Mouse (Mus musculus) adrenal gland, postnatal 36 days (tissue): ENCODE measurements around the gene Nup62. TPM values are rescaled to one million over a fixed set of nuclear protein-coding genes. Genes with fewer than 3 reads are reported as not detected.
"Not testable (repeated sequence)": the region's sequence is repeated elsewhere in the genome, so short reads cannot be mapped to it uniquely, and the experiment has no call there.

ENCODE experiments used
- DNase-seq, 2 experiments: peaks; one replicate each; pipeline ENCODE4 v3.0.0; 2021; ENCODE audit warnings: mixed read lengths in 1 of 2
- microRNA-seq: library from miRNA; unstranded; fragments of <30 nt; microRNA quantifications from one replicate; pipeline ENCODE4 v1.2.0, GENCODE M21; 2021
- total RNA-seq, 2 experiments: library from RNA; stranded (reverse); gene quantifications; 2 replicates each; pipeline ENCODE4 v1.2.3; 2021

The Nup62 gene
- total RNA-seq, 2 experiments from 2014 or later = 40.9 to 42.5 TPM

DNA sequence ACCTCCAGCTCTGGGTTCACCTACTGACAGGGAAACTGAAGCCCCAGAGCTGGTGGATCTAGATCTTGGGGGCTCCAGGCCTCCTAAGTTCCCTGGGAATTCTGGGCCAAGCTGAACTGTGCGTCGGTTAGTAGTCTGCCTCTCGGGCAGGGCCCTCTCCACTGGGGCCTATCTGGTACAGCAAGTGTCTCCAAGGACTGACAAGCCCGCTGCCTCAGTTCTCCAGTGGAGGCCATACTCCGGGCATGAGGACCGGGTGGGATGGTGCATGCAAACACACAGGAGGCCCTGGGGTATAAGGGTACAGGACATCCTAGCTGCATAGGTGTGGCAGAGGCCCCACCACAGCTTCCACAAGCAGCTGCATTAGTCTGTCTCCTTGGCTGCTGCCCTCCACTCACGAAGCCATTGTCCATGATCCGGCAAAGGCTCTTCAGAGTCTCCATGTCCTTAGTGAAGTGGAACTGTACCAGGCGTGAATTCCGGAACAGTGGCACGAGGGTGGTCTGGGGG is 48.1 kb downstream of the Nup62 start:
- DNase-seq = no peak

DNA sequence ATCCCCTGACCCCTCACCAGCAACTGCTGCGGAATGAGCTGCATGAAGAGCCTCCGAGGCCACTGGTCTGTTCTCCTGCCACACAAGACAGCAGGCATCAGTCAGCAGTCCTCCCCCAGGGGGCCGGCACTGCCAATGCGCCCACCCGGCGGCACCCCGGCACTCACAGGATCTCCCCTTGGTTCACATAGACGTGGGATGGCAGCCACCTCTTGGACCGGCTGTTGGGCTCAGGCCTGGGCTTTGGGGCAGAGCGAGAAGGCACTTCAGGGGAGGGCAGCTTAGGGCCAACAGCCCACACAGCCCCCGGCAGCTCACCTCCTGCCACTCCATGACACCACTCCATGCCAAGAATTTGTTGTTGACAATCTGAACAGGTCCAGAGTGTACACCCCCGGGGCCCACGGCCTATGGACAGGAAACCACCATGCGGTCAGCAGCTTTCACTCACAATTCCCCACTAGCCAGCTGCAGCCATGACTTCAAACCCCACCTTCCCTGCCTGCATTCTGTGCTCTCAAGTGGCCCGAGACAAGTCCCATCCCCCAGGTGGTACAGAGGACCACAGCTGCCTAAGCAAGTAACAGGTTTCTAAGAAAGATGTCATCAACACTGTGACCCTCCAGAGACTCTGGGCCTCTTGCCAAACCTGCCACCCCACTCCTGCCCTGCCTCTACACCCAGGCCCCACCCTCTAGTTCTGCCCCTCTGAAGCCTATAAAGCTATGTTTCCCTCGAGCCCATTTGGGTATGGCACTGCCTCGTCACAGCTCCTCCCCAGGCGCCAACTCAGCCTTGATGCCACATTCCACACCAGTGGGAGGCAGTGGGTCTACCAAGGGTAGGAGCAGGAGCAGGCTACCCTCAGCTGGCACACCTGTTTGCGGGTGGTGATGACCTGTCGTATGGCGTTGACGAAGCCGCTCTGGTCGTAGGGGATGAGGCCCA is 49.0 kb downstream of the Nup62 start:
- DNase-seq = peak in 1 of 2 experiments; percentile 54

GRCm38 (mm10) chr7:44866276-44867009 is 50.6 kb downstream of the Nup62 start:
- DNase-seq = peak; percentile 88 to 89

- DNase-seq = peak in 1 of 2 experiments; percentile 49
These were observed 51.3 kb downstream of the Nup62 start for GRCm38 (mm10) chr7:44867010-44867702.

- DNase-seq = no peak
These were observed 51.9 kb downstream of the Nup62 start for GRCm38 (mm10) chr7:44867802-44868201.

DNA sequence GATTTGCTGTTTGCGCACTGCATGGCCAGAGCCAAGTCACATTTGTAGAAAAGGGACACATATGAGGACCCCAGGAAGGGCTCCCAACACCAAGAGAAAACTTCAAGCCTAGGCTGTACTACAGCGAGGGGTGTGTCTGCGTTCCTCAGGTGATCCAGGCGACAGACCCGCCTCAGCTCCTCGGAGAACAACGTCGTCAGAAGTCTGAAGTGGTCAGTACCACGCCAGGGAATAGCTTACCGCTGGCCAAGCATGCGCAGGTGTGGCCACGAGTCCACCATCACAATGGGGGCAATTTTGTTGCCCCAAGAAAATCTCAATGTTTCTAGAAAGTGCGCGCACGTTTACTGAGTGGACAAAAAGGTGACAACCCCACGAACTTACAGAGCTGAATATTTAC is 52.6 kb downstream of the Nup62 start:
- DNase-seq = no peak

DNA sequence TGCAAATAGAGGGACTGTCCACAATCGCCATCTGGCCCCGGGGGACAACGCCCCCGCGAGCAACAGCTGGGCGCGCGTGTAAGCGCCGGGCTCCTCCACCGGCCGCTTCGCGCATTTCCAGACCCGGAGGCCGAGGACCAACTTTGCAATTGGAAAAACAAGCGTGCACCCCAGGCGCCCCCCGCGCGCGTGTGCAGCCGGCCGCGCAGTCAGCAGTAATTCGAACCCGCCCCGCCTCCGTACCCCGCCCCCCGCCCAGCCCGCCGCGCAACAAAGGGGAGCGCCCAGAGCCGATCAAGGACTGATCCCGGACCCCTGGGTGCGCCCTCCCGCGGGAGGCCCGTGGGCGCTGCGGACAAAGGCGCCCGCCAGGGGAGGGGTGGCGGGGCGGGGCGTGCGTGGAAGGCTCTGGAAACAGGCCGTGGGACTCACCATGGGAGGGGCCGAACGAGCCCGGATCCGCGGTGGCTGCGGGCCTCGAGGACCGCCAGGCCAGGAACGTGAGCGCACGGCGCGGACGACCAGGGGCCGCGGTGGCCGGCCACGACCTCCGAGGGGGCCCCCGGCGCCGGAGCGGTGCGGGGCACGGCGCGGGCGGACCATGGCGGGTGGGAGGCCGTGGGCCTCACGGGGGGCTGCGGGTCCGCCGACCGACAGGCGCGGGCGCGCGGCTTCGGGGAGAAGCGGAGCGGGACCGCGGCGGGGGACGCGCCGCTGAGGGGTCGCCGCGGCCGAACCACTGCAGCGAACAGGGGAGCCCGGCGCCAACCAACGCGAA is 53.2 kb downstream of the Nup62 start:
- peak; percentile 80 to 83 for DNase-seq

DNA sequence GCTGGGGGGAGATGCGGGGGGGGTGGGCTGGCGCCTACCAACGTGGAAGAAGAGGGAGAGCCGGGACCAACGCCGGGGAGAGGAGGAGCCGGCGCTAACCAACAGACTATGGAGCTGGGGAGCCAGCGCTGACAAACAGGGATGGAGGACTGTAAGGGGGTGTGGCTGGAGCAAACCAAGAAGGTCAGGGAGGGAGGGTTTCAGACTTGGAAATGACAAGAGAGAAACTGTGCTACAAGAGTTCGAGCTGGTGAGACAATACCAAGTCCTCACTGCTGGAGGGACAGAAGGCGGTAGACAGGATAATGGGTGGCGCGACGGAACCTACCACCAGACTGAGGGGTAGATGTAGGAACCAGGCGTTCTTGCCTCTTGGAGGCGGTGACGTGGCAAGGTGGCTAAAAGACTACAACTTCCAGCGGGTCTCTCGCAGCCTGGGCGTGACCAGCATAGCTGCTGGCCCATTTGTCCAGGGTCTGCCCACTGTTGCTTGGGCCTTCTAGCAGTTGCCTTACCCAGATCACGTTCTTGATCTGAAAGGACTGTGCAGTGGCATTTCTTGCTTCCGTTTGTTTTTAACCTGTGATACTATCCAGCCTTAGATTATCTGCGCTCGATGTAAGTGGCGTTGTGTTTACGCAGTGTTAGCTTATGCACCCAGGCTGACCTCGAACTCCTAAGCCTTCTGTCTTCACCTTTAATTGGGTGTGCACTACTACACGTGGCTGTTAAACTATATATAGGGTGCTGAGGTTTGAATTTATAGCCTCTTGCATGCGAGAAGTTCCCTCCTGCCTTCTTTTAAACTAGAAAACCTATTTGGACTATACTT is 54.0 kb downstream of the Nup62 start, which contains the start of gene Ptov1:
Ptov1 (minus strand) TSS at position 92 of the 832 bp plus-strand sequence.
- peak; percentile 92 to 93 for DNase-seq

GRCm38 (mm10) chr7:44870614-44871013 is 54.7 kb downstream of the Nup62 start:
- no peak for DNase-seq

DNA sequence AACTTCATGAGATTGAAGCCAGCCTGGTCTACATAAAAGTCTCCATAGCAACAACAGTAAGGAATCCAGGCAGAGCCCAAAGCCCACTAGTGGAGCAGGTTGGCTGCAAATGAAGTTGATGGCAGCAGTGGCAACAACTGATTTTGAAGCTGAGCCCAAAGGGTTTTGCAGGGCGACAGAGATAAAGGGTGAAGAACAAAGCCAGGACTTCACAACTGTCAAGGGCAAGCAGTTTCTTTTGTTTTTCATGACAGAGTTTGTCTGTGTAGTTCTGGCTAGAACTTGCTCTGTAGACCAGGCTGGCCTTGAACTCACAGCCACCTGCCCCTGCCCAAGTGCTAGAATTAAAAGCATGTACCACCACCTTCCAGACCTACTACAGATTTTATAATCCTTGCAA is 55.3 kb downstream of the Nup62 start:
- no peak for DNase-seq

DNA sequence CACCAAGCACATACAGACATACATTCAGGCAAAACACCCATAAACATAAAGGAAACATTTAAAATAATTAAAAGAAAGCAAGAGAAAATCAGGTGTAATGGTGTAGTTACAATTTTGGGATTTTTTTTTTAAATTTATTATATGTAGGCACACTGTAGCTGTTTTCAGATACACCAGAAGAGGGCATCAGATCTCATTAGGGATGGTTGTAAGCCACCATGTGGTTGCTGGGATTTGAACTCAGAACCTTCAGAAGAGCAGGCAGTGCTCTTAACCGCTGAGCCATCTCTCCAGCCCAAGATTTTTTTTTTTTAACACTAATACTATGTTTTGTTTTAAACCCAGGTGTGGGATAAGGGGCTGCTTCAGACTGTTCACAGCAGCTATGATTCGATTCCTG is 55.9 kb downstream of the Nup62 start:
- DNase-seq = not testable (repeated sequence)

GRCm38 (mm10) chr7:44877833-44878232 is 61.9 kb downstream of the Nup62 start:
- DNase-seq = no peak

Small RNA genes lying within 50 kb of the gene (microRNA-seq; reads per million reads assigned to microRNA genes)
- not detected for gene Mir707

Other genes starting within 250 kb of the Nup62 start
- under 1 TPM; 0.40 to 0.89 TPM for gene Napsa, start 243.7 kb upstream of the Nup62 start, total RNA-seq
- 1 to 10 TPM; 2.6 to 3.9 TPM for gene Kcnc3, start 225.4 kb upstream of the Nup62 start, total RNA-seq
- 1 to 10 TPM; 3.0 to 4.9 TPM for gene Myh14, start 145.2 kb upstream of the Nup62 start, total RNA-seq
- not detected for gene Izumo2, start 107.3 kb upstream of the Nup62 start, total RNA-seq
- gene Vrk3, start 67.7 kb upstream of the Nup62 start, total RNA-seq = 10 to 100 TPM; 47.5 to 50.6 TPM
- under 1 TPM; 0.49 to 0.70 TPM for gene Zfp473, start 65.0 kb upstream of the Nup62 start, total RNA-seq
- gene Il4i1, start 299 bp downstream of the Nup62 start, total RNA-seq = 1 to 10 TPM; 2.0 to 2.6 TPM
- gene Atf5, start 570 bp downstream of the Nup62 start, total RNA-seq = 100 to 1,000 TPM; 135 to 151 TPM
- 100 to 1,000 TPM; 108 to 118 TPM for gene Akt1s1, start 32.9 kb downstream of the Nup62 start, total RNA-seq
- 10 to 100 TPM; 54.1 to 73.4 TPM for gene Tbc1d17, start 33.0 kb downstream of the Nup62 start, total RNA-seq
- 10 to 100 TPM; 41.7 to 50.6 TPM for gene Pnkp, start 41.1 kb downstream of the Nup62 start, total RNA-seq
- gene Ptov1, start 53.7 kb downstream of the Nup62 start, total RNA-seq = 100 to 1,000 TPM; 215 to 274 TPM
- 10 to 100 TPM; 86.1 to 97.1 TPM for gene Med25, start 76.6 kb downstream of the Nup62 start, total RNA-seq
- 10 to 100 TPM; 24.9 to 25.8 TPM for gene Fuz, start 80.0 kb downstream of the Nup62 start, total RNA-seq
- gene Ap2a1, start 113.4 kb downstream of the Nup62 start, total RNA-seq = 100 to 1,000 TPM in 1 of 2 experiments, 10 to 100 TPM in 1; 95.0 to 106 TPM
- gene Tsks, start 127.1 kb downstream of the Nup62 start, total RNA-seq = not detected
- 10 to 100 TPM in 1 of 2 experiments, 1 to 10 TPM in 1; 8.6 to 10.7 TPM for gene Cpt1c, start 158.8 kb downstream of the Nup62 start, total RNA-seq
- 100 to 1,000 TPM; 236 to 262 TPM for gene Prmt1, start 170.5 kb downstream of the Nup62 start, total RNA-seq
- 100 to 1,000 TPM in 1 of 2 experiments, 10 to 100 TPM in 1; 90.4 to 123 TPM for gene Irf3, start 181.6 kb downstream of the Nup62 start, total RNA-seq
- 10 to 100 TPM; 16.5 to 17.4 TPM for gene Bcl2l12, start 182.6 kb downstream of the Nup62 start, total RNA-seq
- 10 to 100 TPM; 76.9 to 82.6 TPM for gene Scaf1, start 200.3 kb downstream of the Nup62 start, total RNA-seq
- gene Rras, start 201.9 kb downstream of the Nup62 start, total RNA-seq = 100 to 1,000 TPM in 1 of 2 experiments, 10 to 100 TPM in 1; 98.9 to 101 TPM
- gene Prr12, start 236.8 kb downstream of the Nup62 start, total RNA-seq = 10 to 100 TPM; 47.7 to 59.7 TPM
- gene Nosip, start 246.3 kb downstream of the Nup62 start, total RNA-seq = 10 to 100 TPM; 50.5 to 65.3 TPM
- gene Prrg2, start 246.6 kb downstream of the Nup62 start, total RNA-seq = 10 to 100 TPM; 18.1 to 20.5 TPM